Mouse (Mus musculus): Measurements from ENCODE around the gene Ctnna2.

DNA sequence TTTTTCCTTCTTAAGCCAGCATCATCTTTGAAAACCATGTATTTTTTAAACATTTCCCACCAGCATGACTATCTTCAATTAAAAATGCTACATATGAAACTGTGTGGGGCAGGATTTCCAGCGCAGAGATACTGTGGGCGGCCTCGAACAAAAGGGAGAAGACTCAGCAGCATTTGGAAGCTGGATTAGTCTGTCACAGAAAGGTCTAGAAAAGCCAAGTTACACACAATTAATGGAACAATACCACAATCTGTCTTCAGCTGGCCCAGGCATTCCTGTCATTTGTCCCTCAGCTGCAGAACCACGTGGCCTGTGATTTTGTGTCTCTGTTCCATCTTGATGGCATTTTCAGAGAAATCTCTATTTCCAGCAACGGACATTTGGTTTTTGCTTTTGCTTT lies 726.0 kb downstream of the Ctnna2 start:
- TF ChIP-seq POLR2A (IDR thresholded peaks at IDR 0.05; ENCODE audit: insufficient read length, low read depth) (no peak), USF1 (IDR thresholded peaks at IDR 0.05; ENCODE audit: low read depth) (no peak), POLR2AphosphoS2 (IDR thresholded peaks at IDR 0.05; ENCODE audit: insufficient read length, low read depth) (no peak), CEBPB (IDR thresholded peaks at IDR 0.05; ENCODE audit: insufficient read depth, poor library complexity, severe bottlenecking) (no peak), MYOD1 (IDR thresholded peaks at IDR 0.05; ENCODE audit: control insufficient read depth in 1 of 3, insufficient read length in 2 of 3, low read depth in 2 of 3) (no peak), TCF12 (IDR thresholded peaks at IDR 0.05; ENCODE audit: insufficient read depth, poor library complexity, severe bottlenecking) (no peak), MAX (IDR thresholded peaks at IDR 0.05; ENCODE audit: low read depth) (no peak), MYOG (IDR thresholded peaks at IDR 0.05; ENCODE audit: control insufficient read depth in 1 of 3, insufficient read depth in 1 of 3, insufficient read length in 2 of 3, low read depth in 2 of 3) (no peak)
